Mouse (Mus musculus): ENCODE results near the gene Atp2b4. TPM values are rescaled to one million over a fixed set of nuclear protein-coding genes. Genes with fewer than 3 reads are reported as not detected.

Atp2b4 gene
- polyA plus RNA-seq, 1 experiment from 2014 or later, result 14.9 TPM

DNA sequence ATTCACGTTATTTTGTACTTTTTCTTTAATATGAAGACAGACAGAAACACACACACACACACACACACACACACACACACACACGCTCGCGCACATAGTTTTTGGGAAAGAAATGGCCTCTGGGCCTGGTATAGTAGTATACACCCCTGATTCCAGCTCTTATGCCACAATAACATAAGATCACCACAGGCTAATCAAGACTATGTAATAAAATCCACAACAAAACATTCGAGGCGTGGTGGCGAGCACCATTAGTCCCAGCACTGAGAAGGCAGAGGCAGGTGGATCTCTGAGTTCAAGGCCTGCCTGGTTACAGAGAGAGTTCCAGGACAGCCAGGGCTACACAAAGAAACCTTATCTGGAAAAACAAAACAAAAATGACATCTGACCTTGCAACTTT, 137.9 kb downstream of the Atp2b4 start:
- H3K9ac ChIP-seq (ENCODE audit: low read depth, low read length), result no peak overlapping the region
- no peaks in the 10 kb centered on the region for H3K27me3 ChIP-seq (replicated peaks; ENCODE audit: control insufficient read depth, insufficient read depth, low read length)
- H3K4me1 ChIP-seq (ENCODE audit: control insufficient read depth, insufficient read depth, low read length), result peaks cover 24% of the 10 kb centered on the region
- H3K4me3 ChIP-seq (ENCODE audit: low read length), result no peak overlapping the region
- H3K4me2 ChIP-seq (ENCODE audit: low read depth, low read length), result no peak overlapping the region
- WGBS, result 94% methylated on average over 7 of the region's 7 CpGs
- H3K27ac ChIP-seq (ENCODE audit: low read length), result no peak overlapping the region
- H3K36me3 ChIP-seq (ENCODE audit: control insufficient read depth, insufficient read depth, low read length), result no peaks in the 10 kb centered on the region
- H3K9me3 ChIP-seq (ENCODE audit: control insufficient read depth, low read length), result no peaks in the 10 kb centered on the region
- no peak for ATAC-seq

DNA sequence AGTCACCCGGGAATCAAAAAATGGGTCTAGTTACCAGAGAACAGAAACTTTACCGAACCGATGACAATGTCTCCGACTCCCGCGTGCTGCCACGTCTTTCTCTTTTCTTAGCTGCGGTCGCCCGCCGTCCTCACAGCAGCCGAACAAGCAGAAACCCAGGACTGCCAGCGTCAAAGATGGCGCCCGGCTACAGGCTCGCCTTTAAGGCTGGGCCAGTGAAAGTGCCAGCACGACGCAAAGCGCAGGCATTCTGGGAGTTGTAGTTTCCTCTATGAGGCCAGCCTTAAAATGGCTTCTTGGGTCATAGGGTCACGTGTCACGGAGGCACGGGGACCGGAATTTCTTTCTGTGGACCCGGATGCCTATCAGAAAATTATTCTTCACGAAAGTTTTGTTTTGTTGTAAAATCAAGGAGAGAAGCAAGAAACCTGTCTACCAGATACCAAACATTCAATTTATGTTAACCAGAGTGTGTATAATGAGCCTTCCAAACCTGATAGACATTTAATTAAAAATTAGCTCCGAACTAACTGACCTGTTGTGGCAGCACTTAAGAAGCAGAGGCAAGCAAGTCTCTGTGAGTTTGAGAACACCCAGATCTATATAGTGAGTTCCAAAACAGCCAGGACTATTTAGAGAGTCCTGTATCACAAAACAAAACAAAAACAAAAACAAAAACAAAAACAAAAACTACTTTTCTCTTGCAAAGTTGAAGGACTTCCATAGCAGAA, 139.5 kb downstream of the Atp2b4 start, which contains the start of gene Gm38394:
Gene Gm38394 (minus strand): TSS at position 116 of the 731 bp plus-strand sequence.
- Histone ChIP-seq H3K27me3 (replicated peaks; ENCODE audit: control insufficient read depth, insufficient read depth, low read length) (no peaks in the 10 kb centered on the region), H3K27ac (ENCODE audit: low read length) (peak within 1 kb of the TSS; percentile 87), H3K4me2 (ENCODE audit: low read depth, low read length) (peak within 1 kb of the TSS; percentile 85), H3K36me3 (ENCODE audit: control insufficient read depth, insufficient read depth, low read length) (no peaks in the 10 kb centered on the region), H3K4me1 (ENCODE audit: control insufficient read depth, insufficient read depth, low read length) (peaks cover 37% of the 10 kb centered on the region), H3K4me3 (ENCODE audit: low read length) (peak within 1 kb of the TSS; percentile 74), H3K9ac (ENCODE audit: low read depth, low read length) (peak within 1 kb of the TSS; percentile 91), H3K9me3 (ENCODE audit: control insufficient read depth, low read length) (no peaks in the 10 kb centered on the region)
- peak; percentile 98 for ATAC-seq
- 1% methylated on average over 26 of the region's 26 CpGs for WGBS

DNA sequence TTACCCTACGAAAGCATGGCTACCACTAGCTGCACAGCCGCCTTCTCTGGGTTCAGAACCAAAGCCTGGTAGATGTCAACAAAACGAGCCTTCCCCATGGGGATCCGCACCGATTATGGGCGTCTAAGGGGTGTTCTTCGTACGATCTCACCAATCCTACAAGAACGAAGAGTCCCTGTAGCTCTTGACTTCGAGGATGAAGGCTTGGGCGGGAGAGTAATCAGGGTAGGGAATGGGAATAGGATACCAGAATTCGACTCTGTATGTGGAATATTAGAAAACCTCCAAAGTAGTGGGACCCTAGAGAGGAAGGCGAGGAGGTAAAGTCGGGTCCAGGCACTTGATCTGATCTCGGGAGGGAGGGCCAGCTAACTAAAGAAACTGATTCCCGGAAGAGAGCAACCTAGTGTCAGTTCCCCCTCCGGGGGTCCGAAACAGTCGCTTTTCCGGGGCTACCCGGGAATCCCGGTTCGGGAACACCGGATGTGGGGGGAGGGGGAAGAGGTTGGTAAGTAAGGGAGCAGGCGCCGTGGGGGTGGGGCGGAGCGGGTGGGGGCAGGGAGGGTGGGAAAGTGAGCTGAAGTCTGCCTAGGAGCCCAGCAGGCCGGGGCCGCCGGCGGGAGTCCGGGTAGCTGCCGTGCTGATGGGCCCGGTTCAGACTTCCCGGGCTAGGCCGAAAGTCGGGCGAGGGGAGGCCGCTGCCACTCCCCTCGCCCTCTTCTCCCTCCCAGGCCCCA, 140.2 kb downstream of the Atp2b4 start, which contains the start of gene Zbed6:
Gene Zbed6 (minus strand): TSS at position 420 of the 737 bp plus-strand sequence.
- Histone ChIP-seq H3K27ac (ENCODE audit: low read length) (peak within 1 kb of the TSS; percentile 87), H3K27me3 (replicated peaks; ENCODE audit: control insufficient read depth, insufficient read depth, low read length) (no peaks in the 10 kb centered on the region), H3K4me1 (ENCODE audit: control insufficient read depth, insufficient read depth, low read length) (peaks cover 37% of the 10 kb centered on the region), H3K9me3 (ENCODE audit: control insufficient read depth, low read length) (no peaks in the 10 kb centered on the region), H3K4me3 (ENCODE audit: low read length) (peak within 1 kb of the TSS; percentile 74), H3K4me2 (ENCODE audit: low read depth, low read length) (peak within 1 kb of the TSS; percentile 85), H3K36me3 (ENCODE audit: control insufficient read depth, insufficient read depth, low read length) (no peaks in the 10 kb centered on the region), H3K9ac (ENCODE audit: low read depth, low read length) (peak within 1 kb of the TSS; percentile 91)
- peak; percentile 86 for ATAC-seq
- WGBS, result under 1% methylated on average over 37 of the region's 41 CpGs

DNA sequence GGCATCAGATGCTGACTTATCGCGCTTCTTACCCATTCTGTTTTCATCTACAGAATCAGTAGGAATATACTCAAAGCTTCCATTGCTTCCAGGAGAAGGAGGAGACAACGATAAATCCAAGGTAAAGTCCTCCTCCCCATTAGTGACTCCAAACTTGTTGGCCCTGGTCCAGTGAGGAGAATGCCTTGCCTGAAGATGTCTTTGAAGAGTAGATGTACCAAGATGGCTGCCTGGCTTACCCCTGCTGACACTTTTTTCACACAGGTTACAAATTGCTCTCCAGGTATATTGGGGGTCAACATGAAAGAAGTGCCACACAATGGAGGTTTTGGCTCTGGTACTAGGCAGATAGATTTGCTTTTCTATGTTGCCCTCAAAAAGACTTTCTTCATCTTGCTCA, 142.0 kb downstream of the Atp2b4 start:
- no peaks in the 10 kb centered on the region for H3K9me3 ChIP-seq (ENCODE audit: control insufficient read depth, low read length)
- H3K27me3 ChIP-seq (replicated peaks; ENCODE audit: control insufficient read depth, insufficient read depth, low read length), result no peaks in the 10 kb centered on the region
- H3K4me3 ChIP-seq (ENCODE audit: low read length), result no peak overlapping the region
- H3K4me1 ChIP-seq (ENCODE audit: control insufficient read depth, insufficient read depth, low read length), result peaks cover 32% of the 10 kb centered on the region
- no peak for ATAC-seq
- H3K36me3 ChIP-seq (ENCODE audit: control insufficient read depth, insufficient read depth, low read length), result no peaks in the 10 kb centered on the region
- no peak overlapping the region; the same call in 1 of the 2 replicates for H3K4me2 ChIP-seq (ENCODE audit: low read depth, low read length)
- H3K27ac ChIP-seq (ENCODE audit: low read length), result no peak overlapping the region
- no peak overlapping the region for H3K9ac ChIP-seq (ENCODE audit: low read depth, low read length)
- 72% methylated on average over 3 of the region's 3 CpGs for WGBS

DNA sequence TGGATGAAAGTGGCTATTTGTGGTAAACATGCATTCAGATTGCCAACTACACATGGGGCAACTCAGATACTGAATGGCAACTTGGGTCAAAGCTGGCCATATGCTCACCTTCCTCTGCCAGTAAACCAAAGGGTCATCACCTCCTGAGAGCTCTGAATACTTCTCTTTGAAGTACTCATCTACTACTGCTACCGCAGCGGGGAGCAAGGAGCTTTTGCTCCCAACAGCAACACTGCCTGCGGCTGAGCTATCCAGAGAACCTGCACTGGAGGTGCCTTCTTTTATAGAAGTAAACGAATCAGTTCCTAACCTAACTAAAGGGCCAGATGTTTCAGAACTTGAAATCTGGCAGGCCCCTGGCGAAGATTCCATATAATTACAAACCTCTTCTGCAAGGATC, 144.0 kb downstream of the Atp2b4 start:
- ATAC-seq, result no peak
- H3K9me3 ChIP-seq (ENCODE audit: control insufficient read depth, low read length), result no peaks in the 10 kb centered on the region
- 0 out of 2 replicates have a peak, but pooled peaks cover 2% of the 10 kb centered on the region for H3K36me3 ChIP-seq (ENCODE audit: control insufficient read depth, insufficient read depth, low read length)
- no peaks in the 10 kb centered on the region for H3K27me3 ChIP-seq (replicated peaks; ENCODE audit: control insufficient read depth, insufficient read depth, low read length)
- WGBS, result 46% methylated on average over 5 of the region's 5 CpGs
- H3K27ac ChIP-seq (ENCODE audit: low read length), result no peak overlapping the region
- peaks cover 33% of the 10 kb centered on the region for H3K4me1 ChIP-seq (ENCODE audit: control insufficient read depth, insufficient read depth, low read length)
- no peak overlapping the region for H3K4me3 ChIP-seq (ENCODE audit: low read length)
- H3K4me2 ChIP-seq (ENCODE audit: low read depth, low read length), result no peak overlapping the region
- no peak overlapping the region; the same call in 1 of the 2 replicates for H3K9ac ChIP-seq (ENCODE audit: low read depth, low read length)

DNA sequence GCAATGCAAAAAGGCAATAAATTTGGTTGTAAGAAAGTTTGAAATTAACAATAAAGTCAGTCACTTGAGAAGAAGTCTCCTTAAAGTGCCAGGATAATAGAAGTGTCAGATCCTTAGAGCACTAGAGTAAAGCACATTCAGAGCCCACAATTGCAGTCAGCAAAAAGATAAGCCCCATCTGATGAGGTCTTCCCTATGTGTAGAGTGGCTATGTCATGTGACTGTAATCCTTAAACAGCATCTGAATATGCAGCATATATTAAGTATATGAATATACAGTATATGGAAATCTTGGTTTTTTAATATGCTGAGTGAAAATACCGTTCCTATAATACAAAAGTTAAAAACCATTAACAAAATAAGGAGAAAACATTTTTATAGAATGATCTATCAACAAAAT, 147.8 kb downstream of the Atp2b4 start:
- Histone ChIP-seq H3K9ac (ENCODE audit: low read depth, low read length) (no peak overlapping the region), H3K4me1 (ENCODE audit: control insufficient read depth, insufficient read depth, low read length) (peaks cover 16% of the 10 kb centered on the region), H3K27ac (ENCODE audit: low read length) (no peak overlapping the region), H3K27me3 (replicated peaks; ENCODE audit: control insufficient read depth, insufficient read depth, low read length) (no peaks in the 10 kb centered on the region), H3K9me3 (ENCODE audit: control insufficient read depth, low read length) (no peaks in the 10 kb centered on the region), H3K4me2 (ENCODE audit: low read depth, low read length) (no peak overlapping the region), H3K4me3 (ENCODE audit: low read length) (no peak overlapping the region), H3K36me3 (ENCODE audit: control insufficient read depth, insufficient read depth, low read length) (0 out of 2 replicates have a peak, but pooled peaks cover 2% of the 10 kb centered on the region)
- no peak for ATAC-seq
- 92% methylated on average over 1 of the region's 1 CpGs for WGBS

DNA sequence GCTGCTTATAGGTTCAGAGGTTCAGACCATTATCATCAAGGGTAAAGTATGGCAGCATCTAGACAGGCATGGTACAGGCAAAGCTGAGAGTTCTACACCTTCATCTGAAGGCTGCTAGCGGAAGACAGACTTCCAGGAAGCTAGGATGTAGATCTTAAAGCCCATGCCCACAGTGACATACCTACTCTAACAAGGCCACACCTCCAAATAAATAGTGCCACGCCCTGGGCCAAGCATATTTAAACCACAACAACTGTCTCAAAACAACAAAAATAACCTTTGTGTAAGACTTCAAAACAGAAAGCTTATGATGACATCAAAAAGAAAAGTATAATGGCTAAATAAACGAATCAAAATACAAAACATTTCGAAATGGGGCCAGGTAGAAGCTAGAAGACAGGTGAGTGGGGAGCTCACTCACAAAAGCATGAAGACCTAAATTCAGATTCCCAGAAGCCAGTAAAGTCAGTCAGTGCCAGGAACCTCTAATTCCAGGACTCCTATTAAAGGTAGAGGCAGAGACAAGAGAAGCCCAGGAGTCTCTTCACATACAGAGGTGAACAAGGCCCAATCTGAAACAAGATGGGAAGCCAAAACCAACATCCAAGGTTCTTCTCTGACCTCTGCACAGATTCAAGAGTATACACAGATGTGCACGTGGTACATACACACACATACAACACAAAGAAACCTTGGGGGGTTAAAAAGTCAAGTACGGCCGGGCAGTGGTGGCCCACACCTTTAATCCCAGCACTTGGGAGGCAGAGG, 150.4 kb downstream of the Atp2b4 start:
- Histone ChIP-seq H3K27ac (ENCODE audit: low read length) (no peak overlapping the region), H3K9me3 (ENCODE audit: control insufficient read depth, low read length) (no peaks in the 10 kb centered on the region), H3K4me1 (ENCODE audit: control insufficient read depth, insufficient read depth, low read length) (0 out of 2 replicates have a peak, but pooled peaks cover 2% of the 10 kb centered on the region), H3K4me3 (ENCODE audit: low read length) (no peak overlapping the region), H3K36me3 (ENCODE audit: control insufficient read depth, insufficient read depth, low read length) (peaks cover 10% of the 10 kb centered on the region; the same call in 1 of the 2 replicates), H3K4me2 (ENCODE audit: low read depth, low read length) (no peak overlapping the region), H3K27me3 (replicated peaks; ENCODE audit: control insufficient read depth, insufficient read depth, low read length) (no peaks in the 10 kb centered on the region), H3K9ac (ENCODE audit: low read depth, low read length) (no peak overlapping the region)
- WGBS, result 93% methylated on average over 7 of the region's 7 CpGs
- ATAC-seq, result no peak
